Mouse (Mus musculus): ENCODE data around the gene Plaur. TPM values are rescaled to one million over a fixed set of nuclear protein-coding genes. Genes with fewer than 3 reads are reported as not detected.

The Plaur gene
- polyA plus RNA-seq, 1 experiment from 2014 or later = 6.6 TPM

DNA sequence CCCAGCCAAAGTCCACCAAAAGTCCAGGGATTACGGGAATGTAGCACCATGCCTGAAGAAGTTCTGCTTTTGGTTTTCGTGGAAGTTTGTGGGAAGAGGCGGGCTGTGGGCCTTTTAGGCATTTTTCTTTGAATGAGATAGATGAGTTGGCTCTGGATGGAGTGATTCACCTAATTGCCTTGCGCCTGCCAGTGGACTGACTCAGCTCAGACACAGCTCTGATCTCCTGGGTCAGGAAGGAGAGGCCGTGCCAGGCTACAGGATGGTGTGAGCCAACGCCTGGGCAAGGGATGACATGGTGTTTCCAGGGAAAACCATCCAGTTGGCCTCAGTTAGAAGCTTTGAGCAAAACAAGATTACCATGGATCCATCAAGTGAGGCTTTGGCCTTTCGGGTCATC is 8.1 kb downstream of the Plaur start:
- Histone ChIP-seq H3K27ac (ENCODE audit: low read length) (no peak overlapping the region), H3K9me3 (replicated peaks; ENCODE audit: control insufficient read depth, low read length) (no peaks in the 10 kb centered on the region; the same call in 1 of the 2 replicates), H3K36me3 (ENCODE audit: control insufficient read depth, insufficient read depth) (peaks cover 5% of the 10 kb centered on the region), H3K9ac (ENCODE audit: low read depth, low read length) (no peak overlapping the region), H3K4me2 (ENCODE audit: low read depth, low read length) (no peak overlapping the region), H3K4me3 (ENCODE audit: low read depth, low read length) (no peak overlapping the region), H3K4me1 (ENCODE audit: control insufficient read depth, low read depth, low read length) (no peaks in the 10 kb centered on the region; the same call in 1 of the 2 replicates), H3K27me3 (ENCODE audit: control insufficient read depth, insufficient read depth, low read depth, low read length) (no peaks in the 10 kb centered on the region)
- no peak for ATAC-seq (ENCODE audit: low read depth)
- 83% methylated on average over 7 of the region's 7 CpGs for WGBS (ENCODE audit: insufficient replicate concordance)

DNA sequence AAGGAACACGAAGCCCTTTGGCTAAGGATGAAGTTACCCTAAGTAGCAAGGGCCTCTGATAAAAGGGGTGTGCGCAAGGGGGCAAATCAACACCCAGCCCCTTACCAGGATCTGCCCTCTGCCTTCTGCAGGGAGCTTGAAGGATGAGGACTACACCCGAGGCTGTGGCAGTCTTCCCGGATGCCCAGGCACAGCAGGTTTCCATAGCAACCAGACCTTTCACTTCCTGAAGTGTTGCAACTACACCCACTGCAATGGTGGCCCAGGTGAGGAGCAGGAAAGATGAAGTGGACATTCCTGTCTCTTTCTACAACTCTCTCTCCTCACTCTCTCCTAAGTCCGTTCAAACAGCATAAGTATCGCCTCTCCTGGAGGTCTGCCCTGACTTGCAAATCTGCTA is 10.2 kb downstream of the Plaur start:
- WGBS (ENCODE audit: insufficient replicate concordance) = 74% methylated on average over 6 of the region's 6 CpGs
- Histone ChIP-seq H3K36me3 (ENCODE audit: control insufficient read depth, insufficient read depth) (peaks cover 5% of the 10 kb centered on the region), H3K9ac (ENCODE audit: low read depth, low read length) (no peak overlapping the region), H3K27ac (ENCODE audit: low read length) (no peak overlapping the region), H3K4me3 (ENCODE audit: low read depth, low read length) (no peak overlapping the region), H3K9me3 (replicated peaks; ENCODE audit: control insufficient read depth, low read length) (no peaks in the 10 kb centered on the region; the same call in 1 of the 2 replicates), H3K27me3 (ENCODE audit: control insufficient read depth, insufficient read depth, low read depth, low read length) (no peaks in the 10 kb centered on the region), H3K4me1 (ENCODE audit: control insufficient read depth, low read depth, low read length) (no peaks in the 10 kb centered on the region; the same call in 1 of the 2 replicates), H3K4me2 (ENCODE audit: low read depth, low read length) (no peak overlapping the region)
- ATAC-seq (ENCODE audit: low read depth) = no peak

DNA sequence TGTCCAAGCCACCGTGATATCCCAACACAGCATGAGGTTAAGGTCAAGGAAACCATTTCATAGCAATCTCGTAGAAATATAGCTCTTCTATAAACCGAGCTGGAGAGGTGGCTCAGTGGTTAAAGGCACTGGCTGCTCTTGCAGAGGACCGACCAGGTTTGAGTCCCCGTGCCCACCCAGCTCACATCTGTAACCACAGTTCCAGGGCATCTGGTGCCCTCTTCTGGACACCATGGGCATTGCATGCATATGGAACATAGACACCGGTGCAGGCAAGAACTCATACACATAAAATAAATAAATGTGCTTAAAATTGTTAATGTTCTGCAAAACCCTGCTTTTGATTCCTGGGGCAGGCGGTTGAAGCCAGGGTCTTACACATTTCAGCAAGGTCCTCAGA is 10.7 kb downstream of the Plaur start:
- H3K27ac ChIP-seq (ENCODE audit: low read length) = no peak overlapping the region
- 64% methylated on average over 7 of the region's 7 CpGs for WGBS (ENCODE audit: insufficient replicate concordance)
- H3K27me3 ChIP-seq (ENCODE audit: control insufficient read depth, insufficient read depth, low read depth, low read length) = no peaks in the 10 kb centered on the region
- H3K36me3 ChIP-seq (ENCODE audit: control insufficient read depth, insufficient read depth) = peaks cover 5% of the 10 kb centered on the region
- no peak overlapping the region for H3K9ac ChIP-seq (ENCODE audit: low read depth, low read length)
- no peak overlapping the region for H3K4me2 ChIP-seq (ENCODE audit: low read depth, low read length)
- no peaks in the 10 kb centered on the region; the same call in 1 of the 2 replicates for H3K9me3 ChIP-seq (replicated peaks; ENCODE audit: control insufficient read depth, low read length)
- H3K4me3 ChIP-seq (ENCODE audit: low read depth, low read length) = no peak overlapping the region
- ATAC-seq (ENCODE audit: low read depth) = no peak
- H3K4me1 ChIP-seq (ENCODE audit: control insufficient read depth, low read depth, low read length) = no peaks in the 10 kb centered on the region; the same call in 1 of the 2 replicates

DNA sequence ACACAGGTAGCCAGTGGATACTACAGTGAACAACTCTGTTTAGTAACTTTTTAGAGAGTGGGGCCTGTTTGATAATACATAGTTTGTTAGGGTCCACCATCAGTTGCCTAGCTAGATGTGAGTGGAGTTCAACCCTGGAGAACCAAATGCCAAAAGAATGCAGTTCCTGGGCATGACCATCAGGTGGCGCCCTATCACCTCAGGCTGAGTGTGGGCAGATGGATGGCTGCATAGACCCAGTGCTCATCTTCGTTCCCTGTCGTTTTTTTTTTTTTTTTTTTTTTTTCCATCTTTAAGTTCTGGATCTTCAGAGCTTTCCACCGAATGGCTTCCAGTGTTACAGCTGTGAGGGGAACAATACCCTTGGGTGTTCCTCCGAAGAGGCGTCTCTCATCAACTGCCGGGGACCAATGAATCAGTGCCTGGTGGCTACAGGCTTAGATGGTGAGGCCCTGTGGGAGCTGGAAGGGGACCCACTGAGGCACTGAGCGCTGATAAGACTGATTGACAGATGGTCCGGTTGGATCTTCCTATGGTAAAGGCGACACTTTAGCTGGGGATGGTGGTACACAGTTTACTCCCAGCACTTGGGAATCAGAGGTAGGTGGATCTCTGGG is 11.7 kb downstream of the Plaur start:
- Histone ChIP-seq H3K4me2 (ENCODE audit: low read depth, low read length) (no peak overlapping the region), H3K27me3 (ENCODE audit: control insufficient read depth, insufficient read depth, low read depth, low read length) (peaks cover 2% of the 10 kb centered on the region; the same call in 1 of the 2 replicates), H3K36me3 (ENCODE audit: control insufficient read depth, insufficient read depth) (peaks cover 1% of the 10 kb centered on the region), H3K4me1 (ENCODE audit: control insufficient read depth, low read depth, low read length) (no peaks in the 10 kb centered on the region), H3K9me3 (replicated peaks; ENCODE audit: control insufficient read depth, low read length) (no peaks in the 10 kb centered on the region; the same call in 1 of the 2 replicates), H3K27ac (ENCODE audit: low read length) (no peak overlapping the region), H3K9ac (ENCODE audit: low read depth, low read length) (no peak overlapping the region), H3K4me3 (ENCODE audit: low read depth, low read length) (no peak overlapping the region)
- 52% methylated on average over 10 of the region's 10 CpGs for WGBS (ENCODE audit: insufficient replicate concordance)
- no peak for ATAC-seq (ENCODE audit: low read depth)

DNA sequence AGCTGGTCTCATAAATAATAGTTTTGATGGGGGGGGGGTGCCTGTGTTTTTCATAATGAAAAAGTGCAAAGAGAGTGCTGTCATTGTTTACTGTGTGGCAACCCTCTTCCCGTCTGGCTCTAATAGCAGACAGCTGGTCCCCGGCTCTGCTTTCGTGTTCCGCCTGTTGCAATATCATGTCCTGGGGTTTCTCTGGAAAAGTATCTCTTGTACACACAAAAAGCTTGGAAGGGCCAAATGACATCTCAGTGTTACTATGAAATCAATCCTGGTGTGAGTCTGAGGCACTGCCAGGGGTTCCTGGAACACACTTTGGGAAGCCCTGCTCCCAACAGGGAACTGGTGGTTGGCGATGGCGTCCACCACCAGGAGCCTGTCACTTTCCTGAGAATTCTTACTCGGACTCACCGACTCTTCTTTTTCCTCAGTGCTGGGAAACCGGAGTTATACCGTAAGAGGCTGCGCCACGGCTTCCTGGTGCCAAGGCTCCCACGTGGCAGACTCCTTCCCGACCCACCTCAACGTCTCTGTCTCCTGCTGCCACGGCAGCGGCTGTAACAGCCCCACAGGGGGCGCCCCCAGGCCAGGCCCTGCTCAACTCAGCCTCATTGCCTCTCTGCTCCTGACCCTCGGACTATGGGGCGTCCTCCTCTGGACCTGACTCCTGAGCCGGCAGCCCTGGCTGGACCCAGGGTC is 12.7 kb downstream of the Plaur start:
- H3K4me3 ChIP-seq (ENCODE audit: low read depth, low read length) = no peak overlapping the region
- H3K36me3 ChIP-seq (ENCODE audit: control insufficient read depth, insufficient read depth) = no peaks in the 10 kb centered on the region; the same call in 1 of the 2 replicates
- no peak overlapping the region for H3K9ac ChIP-seq (ENCODE audit: low read depth, low read length)
- H3K9me3 ChIP-seq (replicated peaks; ENCODE audit: control insufficient read depth, low read length) = no peaks in the 10 kb centered on the region
- peaks cover 7% of the 10 kb centered on the region; the same call in 1 of the 2 replicates for H3K27me3 ChIP-seq (ENCODE audit: control insufficient read depth, insufficient read depth, low read depth, low read length)
- ATAC-seq (ENCODE audit: low read depth) = no peak
- H3K4me1 ChIP-seq (ENCODE audit: control insufficient read depth, low read depth, low read length) = no peaks in the 10 kb centered on the region
- H3K4me2 ChIP-seq (ENCODE audit: low read depth, low read length) = no peak overlapping the region
- WGBS (ENCODE audit: insufficient replicate concordance) = 64% methylated on average over 21 of the region's 21 CpGs
- H3K27ac ChIP-seq (ENCODE audit: low read length) = no peak overlapping the region

DNA sequence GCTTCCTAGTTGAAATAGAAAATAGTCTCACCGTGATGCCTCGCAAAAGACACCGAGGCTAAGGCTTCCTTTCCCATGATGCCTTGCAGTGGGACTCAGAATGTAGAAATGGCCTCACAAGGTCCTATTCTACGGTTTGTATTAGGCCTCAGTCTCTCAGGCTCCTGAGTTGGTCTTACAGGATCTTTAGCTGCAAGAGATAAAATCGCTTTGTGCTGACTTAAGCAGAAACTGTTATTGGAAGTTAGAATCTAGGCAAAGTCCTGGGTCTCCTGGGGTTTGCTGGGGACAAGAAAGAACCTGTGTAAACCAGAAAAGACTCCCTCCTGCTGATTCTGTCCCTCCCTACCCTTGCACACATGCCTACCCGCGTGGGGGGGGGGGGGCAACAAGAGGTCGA is 14.1 kb downstream of the Plaur start:
- no peak overlapping the region for H3K4me3 ChIP-seq (ENCODE audit: low read depth, low read length)
- H3K27me3 ChIP-seq (ENCODE audit: control insufficient read depth, insufficient read depth, low read depth, low read length) = peaks cover 14% of the 10 kb centered on the region
- no peak for ATAC-seq (ENCODE audit: low read depth)
- H3K9me3 ChIP-seq (replicated peaks; ENCODE audit: control insufficient read depth, low read length) = no peaks in the 10 kb centered on the region
- no peaks in the 10 kb centered on the region; the same call in 1 of the 2 replicates for H3K4me1 ChIP-seq (ENCODE audit: control insufficient read depth, low read depth, low read length)
- H3K27ac ChIP-seq (ENCODE audit: low read length) = no peak overlapping the region
- H3K36me3 ChIP-seq (ENCODE audit: control insufficient read depth, insufficient read depth) = no peaks in the 10 kb centered on the region; the same call in 1 of the 2 replicates
- WGBS (ENCODE audit: insufficient replicate concordance) = 68% methylated on average over 8 of the region's 8 CpGs
- H3K9ac ChIP-seq (ENCODE audit: low read depth, low read length) = no peak overlapping the region
- no peak overlapping the region for H3K4me2 ChIP-seq (ENCODE audit: low read depth, low read length)

DNA sequence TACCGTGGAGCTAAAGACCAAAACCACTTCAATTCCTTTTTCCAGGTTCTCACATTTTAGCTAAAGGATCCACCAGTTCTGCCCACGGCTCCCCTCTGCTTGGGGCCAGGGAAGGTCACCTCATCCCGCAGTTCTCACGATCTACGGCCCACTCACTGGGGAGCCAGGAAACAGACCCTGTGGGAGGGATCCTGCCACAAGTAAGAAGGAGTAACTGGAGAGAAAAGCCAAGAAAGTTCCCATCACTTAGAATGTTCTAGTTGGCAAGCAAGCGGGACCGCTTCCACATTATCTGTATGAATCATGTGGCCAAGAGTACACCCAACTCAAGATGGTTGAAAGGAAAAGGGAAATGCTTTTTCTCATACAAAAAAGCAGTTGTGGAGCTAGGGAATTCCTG is 14.6 kb downstream of the Plaur start:
- Histone ChIP-seq H3K27ac (ENCODE audit: low read length) (no peak overlapping the region), H3K27me3 (ENCODE audit: control insufficient read depth, insufficient read depth, low read depth, low read length) (peaks cover 19% of the 10 kb centered on the region), H3K4me3 (ENCODE audit: low read depth, low read length) (no peak overlapping the region), H3K9me3 (replicated peaks; ENCODE audit: control insufficient read depth, low read length) (no peaks in the 10 kb centered on the region), H3K4me2 (ENCODE audit: low read depth, low read length) (no peak overlapping the region), H3K4me1 (ENCODE audit: control insufficient read depth, low read depth, low read length) (peaks cover 4% of the 10 kb centered on the region), H3K9ac (ENCODE audit: low read depth, low read length) (no peak overlapping the region), H3K36me3 (ENCODE audit: control insufficient read depth, insufficient read depth) (no peaks in the 10 kb centered on the region; the same call in 1 of the 2 replicates)
- ATAC-seq (ENCODE audit: low read depth) = no peak
- WGBS (ENCODE audit: insufficient replicate concordance) = 79% methylated on average over 7 of the region's 7 CpGs

DNA sequence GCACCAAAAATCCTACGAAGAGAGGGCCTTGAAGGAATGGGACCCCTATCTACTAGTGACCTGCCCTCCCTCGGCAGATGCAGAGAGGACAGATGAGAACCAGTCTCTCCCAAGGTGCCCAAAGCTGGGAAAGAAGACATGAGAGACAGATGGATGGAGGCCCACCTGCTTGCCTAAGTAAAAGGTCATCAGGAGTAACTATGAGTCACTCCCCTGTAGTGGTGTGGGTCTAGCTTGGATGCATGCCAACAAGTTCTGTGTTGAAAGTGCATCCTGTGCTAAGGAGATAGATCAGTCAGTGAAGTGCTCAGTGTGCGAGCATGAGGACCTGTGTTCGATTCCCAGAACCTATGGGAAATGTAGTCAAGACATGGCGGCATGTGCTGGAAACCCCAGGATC is 16.6 kb downstream of the Plaur start:
- H3K27me3 ChIP-seq (ENCODE audit: control insufficient read depth, insufficient read depth, low read depth, low read length) = peaks cover 38% of the 10 kb centered on the region
- no peak overlapping the region for H3K9ac ChIP-seq (ENCODE audit: low read depth, low read length)
- H3K9me3 ChIP-seq (replicated peaks; ENCODE audit: control insufficient read depth, low read length) = no peaks in the 10 kb centered on the region
- H3K4me2 ChIP-seq (ENCODE audit: low read depth, low read length) = no peak overlapping the region
- no peak overlapping the region for H3K27ac ChIP-seq (ENCODE audit: low read length)
- ATAC-seq (ENCODE audit: low read depth) = no peak
- H3K36me3 ChIP-seq (ENCODE audit: control insufficient read depth, insufficient read depth) = no peaks in the 10 kb centered on the region
- H3K4me3 ChIP-seq (ENCODE audit: low read depth, low read length) = no peak overlapping the region
- 59% methylated on average over 5 of the region's 5 CpGs for WGBS (ENCODE audit: insufficient replicate concordance)
- H3K4me1 ChIP-seq (ENCODE audit: control insufficient read depth, low read depth, low read length) = peaks cover 8% of the 10 kb centered on the region

DNA sequence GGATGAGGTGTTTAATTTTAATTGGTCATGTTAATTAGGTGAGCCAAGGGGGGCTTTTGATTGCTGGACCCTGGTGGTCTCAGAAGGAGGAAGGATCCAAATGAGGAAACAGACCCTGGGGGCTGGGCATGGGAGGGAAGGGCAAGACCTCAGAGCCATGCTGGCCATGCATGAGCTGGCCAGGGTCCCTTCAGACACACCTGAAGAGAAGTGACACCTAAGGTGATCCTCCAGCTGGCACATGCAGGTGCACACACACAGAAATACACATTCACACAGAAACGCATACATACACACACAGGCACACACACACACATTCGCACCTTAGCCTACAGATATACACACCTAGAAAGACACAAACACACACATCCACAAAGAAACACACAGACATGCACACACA is 17.4 kb downstream of the Plaur start:
- Histone ChIP-seq H3K9ac (ENCODE audit: low read depth, low read length) (no peak overlapping the region), H3K4me1 (ENCODE audit: control insufficient read depth, low read depth, low read length) (peaks cover 8% of the 10 kb centered on the region), H3K27ac (ENCODE audit: low read length) (no peak overlapping the region), H3K27me3 (ENCODE audit: control insufficient read depth, insufficient read depth, low read depth, low read length) (peaks cover 46% of the 10 kb centered on the region), H3K4me2 (ENCODE audit: low read depth, low read length) (no peak overlapping the region), H3K9me3 (replicated peaks; ENCODE audit: control insufficient read depth, low read length) (no peaks in the 10 kb centered on the region), H3K36me3 (ENCODE audit: control insufficient read depth, insufficient read depth) (no peaks in the 10 kb centered on the region), H3K4me3 (ENCODE audit: low read depth, low read length) (no peak overlapping the region)
- 68% methylated on average over 2 of the region's 2 CpGs for WGBS (ENCODE audit: insufficient replicate concordance)
- no peak for ATAC-seq (ENCODE audit: low read depth)
